Mouse (Mus musculus) layer of hippocampus, postnatal 25 days (tissue): Measurements from ENCODE around the gene Tet1. TPM values are rescaled to one million over a fixed set of nuclear protein-coding genes. Genes with fewer than 3 reads are reported as not detected.

ENCODE experiments used
- DNase-seq, 2 experiments: peaks; one replicate each; pipeline ENCODE4 v3.0.0; 2022; ENCODE audit warnings: mixed read lengths in 2 of 2, low spot score in 1 of 2; ENCODE audit errors: extremely low spot score in 1 of 2
- total RNA-seq, 2 experiments: library from RNA; stranded (reverse); gene quantifications; 2 replicates each; pipeline ENCODE4 v1.2.3; 2021

The Tet1 gene
- total RNA-seq, 2 experiments from 2014 or later: 20.5 to 27.6 TPM

DNA sequence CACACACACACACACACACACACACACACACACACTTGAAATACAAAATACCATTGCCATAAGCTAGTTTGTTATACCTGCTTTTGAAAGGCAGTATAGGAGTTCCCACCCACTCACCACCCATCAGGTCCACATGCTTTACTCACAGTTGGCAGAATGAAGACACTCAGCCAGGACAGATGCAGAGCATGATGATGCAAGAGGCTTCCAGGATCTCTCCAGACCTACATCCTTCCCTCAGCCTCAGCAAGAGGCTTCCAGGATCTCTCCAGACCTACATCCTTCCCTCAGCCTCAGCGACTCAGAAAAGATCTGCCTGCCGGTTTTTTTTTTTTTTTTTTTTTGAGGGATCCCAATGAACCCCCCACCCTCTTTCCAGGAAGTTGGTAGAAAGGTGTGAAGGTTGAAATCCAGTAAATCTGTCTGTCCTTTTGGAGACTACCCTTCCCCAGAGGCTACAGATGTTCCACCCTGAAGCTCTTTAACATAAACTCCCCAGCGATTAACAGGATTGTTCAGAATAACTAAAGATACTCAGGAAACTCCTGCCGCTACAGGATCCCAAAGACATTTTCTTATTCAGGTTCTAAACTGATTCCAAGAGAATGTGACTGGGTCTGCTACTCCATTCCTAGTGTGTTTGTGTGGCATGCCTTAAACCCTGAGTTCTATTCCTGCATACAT, 16.1 kb downstream of the Tet1 start:
- no peak for DNase-seq

GRCm38 (mm10) chr10:62891025-62891424, 17.8 kb downstream of the Tet1 start:
- DNase-seq: no peak

DNA sequence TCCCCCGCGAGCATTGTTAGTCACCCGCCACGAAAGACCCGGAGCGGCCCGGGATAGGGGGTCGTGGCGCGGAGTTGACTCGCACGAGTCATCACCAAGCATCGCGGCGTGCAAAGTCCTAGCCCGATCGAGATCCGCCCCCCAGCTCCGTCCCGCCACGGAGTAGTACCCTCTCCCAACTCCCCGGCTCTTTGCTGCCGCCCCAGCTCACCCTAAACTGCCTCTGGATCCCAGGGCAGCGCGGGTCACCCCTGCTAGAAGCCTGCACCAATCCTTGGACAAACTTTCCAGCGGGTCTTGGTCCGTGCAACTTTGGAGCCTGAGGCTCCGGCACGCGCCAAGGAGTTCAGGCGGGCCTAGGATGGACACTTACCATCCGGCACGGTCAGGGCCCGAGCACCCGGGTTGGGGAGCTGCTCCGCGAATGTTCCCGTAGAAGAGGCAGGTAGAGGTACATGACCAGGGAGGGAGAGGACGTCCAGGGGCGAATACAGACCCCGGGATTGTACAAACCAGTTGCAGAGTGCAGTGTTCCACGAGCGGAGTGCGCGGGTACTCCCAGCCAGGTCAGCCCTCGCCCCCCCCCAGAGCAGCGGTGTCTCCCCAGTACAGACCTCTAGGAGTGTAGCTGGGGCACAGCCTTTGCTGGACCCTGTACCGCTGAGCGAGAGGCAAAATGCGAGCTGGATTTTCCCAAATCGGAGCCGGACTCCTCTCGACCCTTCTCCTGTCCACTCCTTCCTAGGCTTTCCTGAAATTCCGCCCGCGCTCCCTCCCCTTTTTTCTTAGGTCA, 21.8 kb downstream of the Tet1 start:
- peak in 1 of 2 experiments; percentile 49 for DNase-seq

- DNase-seq: no peak
Measured at GRCm38 (mm10) chr10:62885969-62886798, 22.6 kb downstream of the Tet1 start.

DNA sequence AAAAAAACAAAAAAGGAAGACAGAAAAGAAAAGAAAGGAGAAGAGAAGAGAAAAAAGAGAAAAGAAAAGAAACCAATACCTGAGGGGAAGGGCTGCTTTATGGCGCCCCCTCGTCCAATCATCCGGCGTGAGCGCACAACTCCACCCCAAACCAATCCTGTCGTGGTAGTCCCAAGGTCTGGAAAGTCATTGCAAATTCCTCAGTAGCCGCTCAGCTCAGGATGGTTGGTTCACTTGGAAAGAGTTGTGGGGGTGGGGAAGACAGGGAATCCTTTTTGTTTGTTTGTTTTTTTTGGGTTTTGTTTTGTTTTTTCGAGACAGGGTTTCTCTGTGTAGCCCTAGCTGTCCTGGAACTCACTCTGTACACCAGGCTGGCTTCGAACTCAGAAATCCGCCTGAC, 23.3 kb downstream of the Tet1 start:
- no peak for DNase-seq

DNA sequence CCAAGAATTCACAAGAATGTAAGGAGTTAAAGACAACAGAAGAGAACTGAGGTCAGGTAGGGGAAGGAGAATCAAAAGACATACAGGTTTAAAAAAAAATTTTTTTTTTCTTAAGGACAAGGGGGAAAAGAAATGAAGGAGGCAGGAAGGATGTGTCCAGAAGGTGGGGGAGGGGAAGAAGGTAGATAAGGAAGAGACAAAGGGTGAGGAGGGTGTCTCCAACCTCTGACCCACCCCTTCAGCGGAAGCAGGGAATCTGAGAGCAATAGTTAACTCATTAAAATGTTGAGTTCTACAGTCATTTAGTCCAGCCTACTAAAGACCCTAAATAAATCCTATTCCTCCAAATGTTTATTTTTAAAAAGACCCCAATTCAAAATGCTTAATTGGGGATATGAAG, 24.3 kb downstream of the Tet1 start:
- no peak for DNase-seq

DNA sequence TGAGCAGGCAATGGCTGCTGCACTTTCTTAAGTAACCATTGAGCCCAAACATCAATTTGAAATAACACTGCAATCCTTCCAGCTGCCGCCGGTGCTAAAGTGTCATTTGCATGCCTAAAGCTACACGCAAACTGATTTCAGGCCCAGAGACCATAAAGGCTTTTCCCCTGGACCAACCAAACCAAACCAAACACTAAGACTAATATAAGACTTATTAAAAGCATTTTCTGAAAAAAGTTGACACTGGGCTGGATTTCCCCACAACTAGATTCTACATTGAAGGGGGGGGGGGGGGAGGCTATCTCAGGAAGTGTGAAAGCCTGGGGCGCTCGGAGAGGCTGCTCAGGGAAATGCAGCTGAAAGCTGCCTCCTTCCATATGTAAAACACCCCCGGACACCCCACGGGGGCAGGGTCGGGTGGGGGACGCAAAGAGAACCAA, 24.8 kb downstream of the Tet1 start:
- DNase-seq: no peak

DNA sequence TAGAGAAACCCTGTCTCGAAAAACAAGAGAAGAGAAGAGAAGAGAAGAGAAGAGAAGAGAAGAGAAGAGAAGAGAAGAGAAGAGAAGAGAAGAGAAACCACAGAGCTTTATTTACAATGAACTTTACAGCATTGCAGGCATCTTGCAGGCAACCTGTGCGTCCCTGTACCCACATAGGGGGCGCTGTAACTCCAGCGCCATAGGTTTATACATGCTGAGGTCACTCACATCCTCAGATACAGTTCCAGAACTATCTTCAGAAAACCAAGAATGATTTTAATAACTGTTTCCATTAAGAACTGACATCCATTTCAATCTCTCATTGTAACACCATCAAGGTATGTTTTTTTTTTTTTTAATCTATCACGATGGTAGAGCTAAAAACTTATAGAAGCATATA, 27.6 kb downstream of the Tet1 start:
- no peak for DNase-seq

DNA sequence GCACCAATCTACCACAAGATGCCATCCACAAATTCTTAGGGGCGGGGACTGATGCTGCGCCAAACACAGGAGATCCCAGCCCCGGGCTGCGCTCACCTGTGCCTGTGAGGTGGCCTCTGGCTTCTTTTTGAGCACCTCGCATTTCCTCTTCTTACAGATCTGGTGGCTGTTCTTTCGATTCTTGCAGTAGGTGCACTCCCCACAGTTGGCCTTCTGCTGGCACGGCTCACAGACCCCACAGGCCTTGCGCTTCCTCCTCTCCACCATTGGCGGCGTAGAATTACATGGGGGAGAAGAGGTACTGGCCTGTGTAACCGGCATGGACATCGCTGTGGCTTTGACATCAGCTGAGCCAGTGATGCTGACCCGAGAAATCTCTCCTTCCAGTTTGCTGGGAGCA, 30.7 kb downstream of the Tet1 start:
- no peak for DNase-seq

GRCm38 (mm10) chr10:62875565-62875964, 33.2 kb downstream of the Tet1 start:
- DNase-seq: no peak

- no peak for DNase-seq
Measured at GRCm38 (mm10) chr10:62874828-62875227, 34.0 kb downstream of the Tet1 start.

- DNase-seq: peak in 1 of 2 experiments; percentile 50
Measured at GRCm38 (mm10) chr10:62866035-62866791, 42.6 kb downstream of the Tet1 start.

DNA sequence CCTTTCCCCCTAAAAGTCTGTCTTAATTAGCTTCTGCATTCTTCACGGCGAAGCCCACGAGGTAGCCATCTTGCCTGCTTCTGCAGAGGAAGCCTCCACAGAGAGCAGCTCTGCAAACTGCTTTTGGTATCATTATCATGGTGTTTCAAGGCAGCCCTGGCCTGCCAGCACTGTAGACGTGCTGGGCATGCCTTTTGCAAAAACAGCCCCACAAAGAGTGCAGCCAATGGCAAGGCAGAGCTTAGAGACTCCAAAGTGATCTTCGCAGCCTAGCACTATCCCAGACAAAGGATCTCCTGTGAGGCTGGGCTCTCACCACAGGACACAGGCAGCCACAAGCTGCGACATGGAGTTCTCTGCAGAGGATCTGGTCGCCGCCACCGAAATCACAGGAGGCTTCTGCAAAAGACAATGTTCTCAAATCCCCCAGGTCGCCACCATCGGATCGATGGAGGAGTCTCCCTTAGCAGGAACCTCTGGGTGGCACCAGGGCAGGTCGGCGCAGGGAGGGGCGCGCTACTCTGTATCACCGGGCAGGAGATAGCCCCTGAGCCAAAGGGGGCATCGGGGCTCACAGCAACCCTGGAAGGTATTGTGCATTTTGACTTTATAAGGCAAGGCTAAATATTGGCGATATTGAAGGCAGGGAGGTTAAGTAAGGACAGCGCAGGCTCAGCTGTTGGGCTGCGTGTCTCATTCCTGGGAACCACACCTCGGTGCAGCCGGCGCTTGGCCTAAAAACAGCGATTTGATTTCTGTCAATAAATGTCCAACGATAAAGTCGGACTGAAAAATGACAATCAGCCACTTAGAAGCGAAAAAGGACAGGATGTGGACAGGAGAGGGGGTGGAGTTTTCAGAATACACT, 43.4 kb downstream of the Tet1 start:
- DNase-seq: peak; percentile 68 to 71

DNA sequence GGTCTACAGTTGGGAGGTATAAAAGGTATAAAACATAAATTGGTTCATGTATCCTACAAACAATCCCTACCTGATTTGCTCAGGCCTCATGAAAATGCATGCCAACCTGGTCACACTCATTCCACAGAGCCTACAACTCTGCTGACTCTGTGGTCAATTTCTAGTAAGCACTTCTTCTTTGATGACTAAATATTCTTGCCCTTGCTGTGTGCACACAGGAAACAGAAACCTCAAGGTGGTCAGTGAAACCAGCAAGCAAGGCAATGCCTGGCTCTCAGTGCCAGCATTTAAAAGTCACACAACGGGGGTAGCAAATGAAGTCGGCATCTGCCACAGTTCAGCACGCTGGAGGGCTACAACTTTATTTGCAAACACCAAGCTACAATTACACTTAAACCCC, 45.2 kb downstream of the Tet1 start:
- no peak for DNase-seq

- no peak for DNase-seq
Measured at GRCm38 (mm10) chr10:62862435-62862834, 46.4 kb downstream of the Tet1 start.

- no peak for DNase-seq
Measured at GRCm38 (mm10) chr10:62858967-62859366, 49.8 kb downstream of the Tet1 start.

DNA sequence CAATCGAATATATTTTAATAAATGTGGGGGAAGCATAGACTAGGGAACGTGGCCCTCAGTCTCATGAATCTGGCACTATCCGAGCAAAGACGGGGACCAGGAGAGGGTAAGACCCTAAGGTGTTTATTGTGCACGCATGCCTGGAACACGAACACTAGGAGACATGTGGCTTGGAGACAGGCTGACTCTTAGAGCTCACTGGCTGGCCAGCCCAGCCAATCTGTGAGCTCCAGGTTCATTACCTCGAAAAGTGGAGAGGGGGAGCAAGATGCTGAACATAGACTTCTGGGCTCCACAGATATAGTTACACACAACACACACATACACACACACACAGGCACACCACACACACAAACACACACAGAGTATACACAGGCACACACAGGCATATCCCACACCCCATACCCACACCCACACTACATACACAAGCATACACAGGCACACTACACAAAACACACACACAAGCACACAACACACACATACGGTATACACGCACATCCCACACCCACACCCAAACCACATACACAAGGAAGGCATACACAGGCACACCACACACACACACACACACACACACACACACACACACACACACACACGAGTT, 52.0 kb downstream of the Tet1 start:
- DNase-seq: no peak

DNA sequence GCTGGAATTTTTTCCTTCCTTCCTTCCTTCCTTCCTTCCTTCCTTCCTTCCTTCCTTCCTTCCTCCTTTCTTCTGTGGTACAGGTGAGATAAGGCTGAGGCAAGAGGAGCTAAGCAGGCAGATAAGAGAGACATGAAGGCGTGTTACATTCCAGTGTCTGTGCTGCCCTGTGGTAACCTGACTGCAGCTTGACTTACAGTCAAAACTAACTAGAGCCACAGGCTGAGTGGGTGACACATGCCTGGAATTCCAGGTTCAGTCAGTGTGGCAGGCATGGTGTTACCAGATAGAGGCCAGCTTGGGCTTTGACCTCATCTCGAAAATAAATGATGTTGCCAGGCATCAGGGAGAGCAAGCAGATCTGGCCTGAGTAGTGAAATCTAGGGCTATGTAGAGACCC, 53.8 kb downstream of the Tet1 start:
- DNase-seq: no peak

GRCm38 (mm10) chr10:62854581-62854980, 54.2 kb downstream of the Tet1 start:
- DNase-seq: no peak
